Mouse (Mus musculus): ENCODE data around the gene Cfap36.

Cfap36 gene

DNA sequence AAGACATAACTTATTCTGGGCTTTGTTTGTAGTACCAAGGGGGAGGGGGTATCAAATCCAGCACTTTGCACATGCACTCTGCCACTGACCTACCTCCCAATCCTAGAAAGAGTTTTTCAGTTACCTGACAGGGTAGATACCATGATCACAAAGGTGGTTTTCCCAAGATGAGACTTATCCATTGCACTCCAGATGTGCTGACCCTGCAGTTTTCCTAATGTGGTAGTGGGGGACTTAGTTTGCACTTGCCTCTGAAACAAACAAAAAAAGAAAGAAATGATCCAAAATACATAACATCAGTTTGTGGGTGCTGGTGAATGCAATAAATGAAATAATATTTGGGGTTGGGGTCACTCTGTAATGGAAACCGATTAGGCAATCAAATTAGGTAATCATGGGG, 67.9 kb downstream of the Cfap36 start:
- DNase-seq, result no peak

DNA sequence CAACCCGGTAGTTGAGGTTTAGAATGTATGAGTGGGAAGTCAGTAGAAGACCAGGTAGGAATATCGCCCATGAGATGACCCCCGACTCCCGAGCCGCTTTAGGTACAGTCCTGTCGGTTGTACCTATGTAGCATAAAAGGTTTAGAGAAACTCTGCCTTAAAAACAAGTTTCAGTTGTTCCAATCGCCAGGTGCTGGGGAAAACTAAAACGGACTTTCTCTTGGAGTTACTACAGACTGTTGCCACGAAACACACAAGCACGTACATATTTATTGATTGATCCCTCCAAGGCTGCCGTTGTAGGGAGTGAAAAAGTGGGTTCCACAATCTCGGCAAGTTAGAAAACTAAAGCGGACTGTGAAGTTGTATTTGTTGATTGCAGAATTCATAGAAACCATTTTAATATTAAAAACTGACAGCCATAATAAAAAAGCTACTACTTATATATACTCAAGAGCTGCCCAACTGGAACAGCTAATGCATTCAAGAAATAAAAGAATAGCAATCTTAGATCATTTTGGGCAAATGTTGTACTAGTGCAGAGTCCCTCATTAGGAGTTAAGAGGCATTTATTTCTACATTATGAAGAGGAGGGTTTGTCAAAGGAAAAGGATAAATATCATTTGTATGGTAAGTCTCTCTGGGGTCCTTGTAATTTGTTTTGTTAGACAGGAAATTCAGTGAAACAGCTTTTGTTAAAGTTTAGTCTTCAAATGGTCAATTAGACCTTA, 73.3 kb downstream of the Cfap36 start:
- DNase-seq, result no peak

- peak; percentile 67 to 79 for DNase-seq
Observed at GRCm38 (mm10) chr11:29173125-29173631, 74.0 kb downstream of the Cfap36 start.

- DNase-seq, result peak; percentile 96 to 99
Observed at GRCm38 (mm10) chr11:29172563-29173124, 74.6 kb downstream of the Cfap36 start, which contains the start of gene Ppp4r3b. Ppp4r3b (plus strand) TSS chr11:29172890.

- DNase-seq, result peak; percentile 70 to 71
Observed at GRCm38 (mm10) chr11:29171959-29172391, 75.2 kb downstream of the Cfap36 start.

Measured in cerebellum, postnatal 10 days (tissue).